Mouse (Mus musculus) heart, embryonic 14.5 days (tissue): ENCODE measurements around the gene Hsf2bp. TPM values are rescaled to one million over a fixed set of nuclear protein-coding genes. Genes with fewer than 3 reads are reported as not detected.

Experiments used
- ATAC-seq: fragments of 200-750 bp; cut with Nextera tagmentation; 2 replicates; pipeline ENCODE4 v1.8.0; 2017; ENCODE audit warnings: low read depth, moderate TSS enrichment; ENCODE audit not compliant: insufficient number of reproducible peaks, insufficient read depth, low FRiP score
- H3K27ac ChIP-seq, 2 experiments: fragments of 200-500 bp in 1 of 2; fragments of 300-500 bp in 1 of 2; sonication (generic) in 1 of 2; replicated peaks in 1 of 2; 2 replicates each; pipeline ENCODE4 v1.5.1; 2012 to 2014; ENCODE audit warnings: low read depth in 2 of 2, low read length in 2 of 2, control low read depth in 1 of 2, mild to moderate bottlenecking in 1 of 2, mixed read lengths in 1 of 2; ENCODE audit not compliant: control insufficient read depth in 1 of 2, insufficient read depth in 1 of 2
- H3K27me3 ChIP-seq: fragments of 300-500 bp; sonication (generic); 2 replicates; pipeline ENCODE4 v1.6.1; 2014; ENCODE audit warnings: mild to moderate bottlenecking, low read length, control low read depth; ENCODE audit not compliant: control insufficient read depth, insufficient read depth
- H3K36me3 ChIP-seq: fragments of 300-500 bp; sonication (generic); 2 replicates; pipeline ENCODE4 v1.6.1; 2014; ENCODE audit warnings: mild to moderate bottlenecking, control low read depth, low read length, mixed read lengths; ENCODE audit not compliant: control insufficient read depth, insufficient read depth
- H3K4me1 ChIP-seq, 2 experiments: fragments of 200-500 bp in 1 of 2; fragments of 300-500 bp in 1 of 2; sonication (generic) in 1 of 2; 2 replicates each; pipeline ENCODE4 v1.6.1; 2012 to 2014; ENCODE audit warnings: low read length in 2 of 2, control low read depth in 1 of 2, mixed read lengths in 1 of 2; ENCODE audit not compliant: control insufficient read depth in 2 of 2, insufficient read depth in 2 of 2
- H3K4me2 ChIP-seq: fragments of 300-500 bp; sonication (generic); 2 replicates; pipeline ENCODE4 v1.6.1; 2014; ENCODE audit warnings: mild to moderate bottlenecking, low read length
- H3K4me3 ChIP-seq, 2 experiments: fragments of 200-500 bp in 1 of 2; fragments of 300-500 bp in 1 of 2; sonication (generic) in 1 of 2; 2 replicates each; pipeline ENCODE4 v1.5.1; 2012 to 2014; ENCODE audit warnings: low read length in 2 of 2, mild to moderate bottlenecking in 2 of 2, control low read depth in 1 of 2, low read depth in 1 of 2, moderate library complexity in 1 of 2; ENCODE audit not compliant: control insufficient read depth in 1 of 2, insufficient read depth in 1 of 2
- H3K9ac ChIP-seq: fragments of 300-500 bp; sonication (generic); 2 replicates; pipeline ENCODE4 v1.6.1; 2014; ENCODE audit warnings: mild to moderate bottlenecking, low read length
- H3K9me3 ChIP-seq: fragments of 300-500 bp; sonication (generic); 2 replicates; pipeline ENCODE4 v1.6.1; 2016; ENCODE audit warnings: low read length, control low read depth; ENCODE audit not compliant: control insufficient read depth
- WGBS: fragments of 180-500 bp; shearing (Covaris S2); extraction: QIAGEN DNeasy Blood & Tissue Kit; methylation state at CpG from one replicate; pipeline ENCODE4 v1.1.7; 2014; 5-methylcytosine and 5-hydroxymethylcytosine counted together
- polyA plus RNA-seq: library from polyadenylated mRNA; unstranded; fragments of >200 nt; fragmentation: Nextera tagmentation; extraction: Ambion mirVana; gene quantifications from 2 replicates; pipeline ENCODE4 v1.2.1, GENCODE M21; 2014

The Hsf2bp gene
- polyA plus RNA-seq, 1 experiment from 2014 or later: 0.11 TPM

- Histone ChIP-seq H3K4me3 (no peak overlapping the region), H3K27me3 (no peaks in the 10 kb centered on the region), H3K4me2 (no peak overlapping the region), H3K27ac (no peak overlapping the region), H3K36me3 (no peaks in the 10 kb centered on the region), H3K4me1 (no peaks in the 10 kb centered on the region; a peak in 1 of 4 replicates), H3K9ac (no peak overlapping the region), H3K9me3 (no peaks in the 10 kb centered on the region)
- WGBS: 80% methylated on average over 1 of the region's 1 CpGs
- ATAC-seq: no peak
Measured at GRCm38 (mm10) chr17:31998351-31998750, 37.8 kb downstream of the Hsf2bp start.

GRCm38 (mm10) chr17:31996331-31996730 is 39.8 kb downstream of the Hsf2bp start:
- Histone ChIP-seq H3K9ac (no peak overlapping the region), H3K27ac (no peak overlapping the region), H3K4me3 (no peak overlapping the region), H3K4me1 (no peaks in the 10 kb centered on the region; a peak in 1 of 4 replicates), H3K27me3 (no peaks in the 10 kb centered on the region), H3K36me3 (no peaks in the 10 kb centered on the region), H3K9me3 (no peaks in the 10 kb centered on the region), H3K4me2 (no peak overlapping the region)
- WGBS: 60% methylated on average over 4 of the region's 4 CpGs
- ATAC-seq: no peak

- no peaks in the 10 kb centered on the region; a peak in 1 of 4 replicates for H3K4me1 ChIP-seq
- H3K9me3 ChIP-seq: no peaks in the 10 kb centered on the region
- WGBS: 63% methylated on average over 2 of the region's 2 CpGs
- H3K36me3 ChIP-seq: no peaks in the 10 kb centered on the region
- H3K27me3 ChIP-seq: no peaks in the 10 kb centered on the region
- no peak overlapping the region for H3K27ac ChIP-seq
- no peak for ATAC-seq
- no peak overlapping the region for H3K4me3 ChIP-seq
- no peak overlapping the region for H3K4me2 ChIP-seq
- no peak overlapping the region for H3K9ac ChIP-seq
Measured at GRCm38 (mm10) chr17:31995784-31996183, 40.4 kb downstream of the Hsf2bp start.

- H3K4me2 ChIP-seq: no peak overlapping the region
- H3K4me1 ChIP-seq: no peaks in the 10 kb centered on the region; a peak in 1 of 4 replicates
- ATAC-seq: no peak
- H3K27ac ChIP-seq: no peak overlapping the region
- no peaks in the 10 kb centered on the region for H3K9me3 ChIP-seq
- H3K4me3 ChIP-seq: no peak overlapping the region
- no peak overlapping the region for H3K9ac ChIP-seq
- no peaks in the 10 kb centered on the region for H3K36me3 ChIP-seq
- no peaks in the 10 kb centered on the region for H3K27me3 ChIP-seq
Measured at GRCm38 (mm10) chr17:31994132-31994531, 42.0 kb downstream of the Hsf2bp start.

- WGBS: 70% methylated on average over 1 of the region's 1 CpGs
- no peak for ATAC-seq
Measured at GRCm38 (mm10) chr17:31993354-31993753, 42.8 kb downstream of the Hsf2bp start.

GRCm38 (mm10) chr17:31992004-31992403 is 44.1 kb downstream of the Hsf2bp start:
- 65% methylated on average over 2 of the region's 2 CpGs for WGBS
- Histone ChIP-seq H3K9me3 (no peaks in the 10 kb centered on the region), H3K36me3 (no peaks in the 10 kb centered on the region), H3K27me3 (no peaks in the 10 kb centered on the region), H3K9ac (no peak overlapping the region), H3K4me2 (no peak overlapping the region), H3K4me1 (no peaks in the 10 kb centered on the region; a peak in 1 of 4 replicates), H3K4me3 (no peak overlapping the region), H3K27ac (no peak overlapping the region)
- ATAC-seq: no peak

More at GRCm38 (mm10) chr17:31993354-31993753, 42.8 kb downstream of the Hsf2bp start:
- Histone ChIP-seq H3K9ac (no peak overlapping the region), H3K4me3 (no peak overlapping the region), H3K4me2 (no peak overlapping the region), H3K36me3 (no peaks in the 10 kb centered on the region), H3K27ac (no peak overlapping the region), H3K9me3 (no peaks in the 10 kb centered on the region), H3K27me3 (no peaks in the 10 kb centered on the region), H3K4me1 (no peaks in the 10 kb centered on the region; a peak in 1 of 4 replicates)

- Histone ChIP-seq H3K9me3 (no peaks in the 10 kb centered on the region), H3K4me1 (no peaks in the 10 kb centered on the region; a peak in 1 of 4 replicates), H3K27ac (no peak overlapping the region), H3K36me3 (no peaks in the 10 kb centered on the region), H3K4me2 (no peak overlapping the region), H3K27me3 (no peaks in the 10 kb centered on the region), H3K4me3 (no peak overlapping the region), H3K9ac (no peak overlapping the region)
- 60% methylated on average over 2 of the region's 2 CpGs for WGBS
- no peak for ATAC-seq
Measured at GRCm38 (mm10) chr17:31989035-31989434, 47.1 kb downstream of the Hsf2bp start.

GRCm38 (mm10) chr17:31986915-31987314 is 49.2 kb downstream of the Hsf2bp start:
- H3K9me3 ChIP-seq: no peaks in the 10 kb centered on the region
- H3K9ac ChIP-seq: no peak overlapping the region
- H3K27me3 ChIP-seq: no peaks in the 10 kb centered on the region
- no peak overlapping the region for H3K4me2 ChIP-seq
- peaks cover 8 to 19% of the 10 kb centered on the region in 2 experiments for H3K4me1 ChIP-seq
- no peaks in the 10 kb centered on the region for H3K36me3 ChIP-seq
- H3K4me3 ChIP-seq: no peak overlapping the region
- no peak for ATAC-seq
- H3K27ac ChIP-seq: no peak overlapping the region
- WGBS: 95% methylated on average over 1 of the region's 1 CpGs
